Mouse (Mus musculus): ENCODE measurements at regions not wholly inside any gene's neighbourhood (a gene's known extent, or its start where the extent isn't known, plus 50 kb on each side); places are given as distances from the start of the nearest gene placed in this dataset.

GRCm38 (mm10) chr13:15822261-15822850 is 189.3 kb upstream of the Inhba start:
- TF ChIP-seq CTCF (IDR thresholded peaks at IDR 0.05; ENCODE audit: low read depth) (no peak), EP300 (IDR thresholded peaks at IDR 0.05; ENCODE audit: low read depth) (no peak)

Measured in liver, embryonic 14.5 days (tissue).